Mouse (Mus musculus) retina, postnatal 7 days (tissue): ENCODE results near the gene Hist2h2ab.
"Not testable (repeated sequence)": the region's sequence is repeated elsewhere in the genome, so short reads cannot be mapped to it uniquely, and the experiment has no call there.

Experiments used
- DNase-seq: peaks from one replicate; pipeline ENCODE4 v3.0.0-alpha.2; 2012; ENCODE audit warnings: low read depth, low spot score

Gene Hist2h2ab

DNA sequence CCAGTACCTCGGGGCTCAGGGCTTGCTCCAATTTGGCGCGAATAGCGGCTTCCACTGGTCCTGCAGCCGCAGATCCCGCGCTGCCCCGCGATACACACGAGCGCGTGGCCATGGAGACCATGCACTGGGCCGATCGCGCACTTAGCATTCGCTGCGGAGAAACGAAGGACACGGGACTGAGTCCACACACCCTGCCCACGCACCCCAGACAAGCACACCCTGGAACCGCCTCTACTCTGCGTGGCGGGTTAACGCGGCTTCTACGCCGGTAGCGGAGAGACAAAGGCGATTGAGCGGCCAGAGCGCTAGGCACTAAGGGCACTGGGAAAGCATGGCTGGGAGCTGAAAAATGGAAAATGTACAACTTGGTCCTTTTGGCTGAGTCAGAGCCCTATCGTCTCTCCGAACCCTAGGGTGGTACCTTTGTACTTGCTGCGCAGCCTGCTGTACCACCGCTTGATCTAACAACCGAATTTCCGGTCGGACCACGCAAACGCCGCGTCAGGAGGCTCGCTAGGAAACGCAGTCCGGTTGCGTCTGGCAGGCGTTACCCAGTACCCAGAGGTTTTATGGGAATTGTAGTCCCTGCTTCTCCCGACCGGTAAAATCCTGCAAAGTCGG is 22.4 kb upstream of the Hist2h2ab start:
- DNase-seq, result no peak

DNA sequence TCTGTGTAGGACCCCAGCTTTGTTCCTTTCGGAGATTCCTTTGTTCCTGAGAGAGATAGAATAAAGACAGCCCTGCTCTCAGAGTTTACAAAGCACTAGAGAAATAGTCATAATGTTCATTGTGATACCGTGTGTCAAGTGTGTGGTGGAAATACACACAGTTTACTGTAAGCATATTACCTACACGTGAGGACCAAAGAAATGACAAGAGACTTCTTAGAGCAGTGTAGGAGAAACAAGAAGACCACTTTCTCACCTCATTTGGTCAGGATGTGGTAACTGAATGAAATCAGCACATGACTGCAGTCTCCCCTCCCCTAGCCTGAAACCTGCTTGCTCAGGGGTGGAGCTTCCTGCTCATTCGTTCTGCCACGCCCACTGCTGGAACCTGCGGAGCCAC is 21.5 kb upstream of the Hist2h2ab start:
- no peak for DNase-seq

- not testable (repeated sequence) for DNase-seq
Observed at GRCm38 (mm10) chr3:96198601-96199251, 20.9 kb upstream of the Hist2h2ab start.

GRCm38 (mm10) chr3:96199731-96200130 is 19.9 kb upstream of the Hist2h2ab start:
- DNase-seq, result no peak

- no peak for DNase-seq
Observed at GRCm38 (mm10) chr3:96207819-96208218, 11.8 kb upstream of the Hist2h2ab start.

DNA sequence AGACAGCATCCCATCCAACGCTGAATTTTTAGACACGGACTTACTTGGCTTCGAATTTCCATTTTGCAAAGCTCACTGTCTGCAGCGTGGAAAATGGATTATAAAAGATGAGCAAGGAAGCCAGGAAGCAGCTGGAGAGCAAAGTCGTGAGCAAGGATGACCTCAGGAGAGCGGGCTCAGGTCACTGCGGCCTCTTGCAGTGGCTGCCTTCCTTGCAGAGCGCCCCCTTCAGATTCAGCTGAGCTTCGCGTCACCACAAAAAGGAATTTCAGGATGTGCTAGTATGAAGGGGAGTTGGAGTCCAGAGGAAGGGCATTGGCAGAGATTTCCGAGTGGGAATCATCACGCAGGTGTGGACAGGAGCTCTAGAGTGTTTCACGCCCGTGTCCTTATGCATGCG is 10.4 kb upstream of the Hist2h2ab start:
- DNase-seq, result no peak

DNA sequence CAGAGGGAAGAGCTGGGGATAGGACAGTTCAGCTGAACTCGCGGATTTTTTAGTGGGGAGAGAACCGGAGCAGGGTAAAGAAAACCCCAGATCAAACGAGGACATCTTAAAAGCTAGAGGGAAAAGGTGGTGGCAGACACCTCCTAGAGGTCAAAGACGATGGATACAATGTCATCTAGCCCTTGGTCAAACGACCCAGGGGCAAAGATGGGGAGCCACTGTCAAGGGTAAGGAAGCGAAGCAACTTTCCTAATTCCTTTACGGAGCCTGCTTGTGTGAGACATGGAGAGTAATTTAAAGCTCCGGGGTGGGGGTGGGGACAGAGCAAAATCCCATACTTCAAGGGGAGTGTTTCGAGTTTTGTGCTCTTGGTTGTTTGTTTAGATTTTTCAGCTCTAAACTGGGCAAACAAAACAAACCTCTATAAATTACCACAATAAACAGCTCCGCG is 449 bp upstream of the Hist2h2ab start:
- peak; percentile 9 for DNase-seq

GRCm38 (mm10) chr3:96220131-96220764 is 583 bp downstream of the Hist2h2ab start:
- peak; percentile 16 for DNase-seq

GRCm38 (mm10) chr3:96220765-96221639 is 1.3 kb downstream of the Hist2h2ab start, which contains the start of the genes Hist2h2ac and Hist2h2be:
Hist2h2ac (minus strand) TSS chr3:96220880.
Hist2h2be (plus strand) TSS chr3:96221119.
- peak; percentile 41 for DNase-seq

- no peak for DNase-seq
Observed at GRCm38 (mm10) chr3:96221640-96222038, 2.0 kb downstream of the Hist2h2ab start.

GRCm38 (mm10) chr3:96222774-96223173 is 3.1 kb downstream of the Hist2h2ab start:
- no peak for DNase-seq

GRCm38 (mm10) chr3:96225421-96225820 is 5.8 kb downstream of the Hist2h2ab start:
- DNase-seq, result no peak

DNA sequence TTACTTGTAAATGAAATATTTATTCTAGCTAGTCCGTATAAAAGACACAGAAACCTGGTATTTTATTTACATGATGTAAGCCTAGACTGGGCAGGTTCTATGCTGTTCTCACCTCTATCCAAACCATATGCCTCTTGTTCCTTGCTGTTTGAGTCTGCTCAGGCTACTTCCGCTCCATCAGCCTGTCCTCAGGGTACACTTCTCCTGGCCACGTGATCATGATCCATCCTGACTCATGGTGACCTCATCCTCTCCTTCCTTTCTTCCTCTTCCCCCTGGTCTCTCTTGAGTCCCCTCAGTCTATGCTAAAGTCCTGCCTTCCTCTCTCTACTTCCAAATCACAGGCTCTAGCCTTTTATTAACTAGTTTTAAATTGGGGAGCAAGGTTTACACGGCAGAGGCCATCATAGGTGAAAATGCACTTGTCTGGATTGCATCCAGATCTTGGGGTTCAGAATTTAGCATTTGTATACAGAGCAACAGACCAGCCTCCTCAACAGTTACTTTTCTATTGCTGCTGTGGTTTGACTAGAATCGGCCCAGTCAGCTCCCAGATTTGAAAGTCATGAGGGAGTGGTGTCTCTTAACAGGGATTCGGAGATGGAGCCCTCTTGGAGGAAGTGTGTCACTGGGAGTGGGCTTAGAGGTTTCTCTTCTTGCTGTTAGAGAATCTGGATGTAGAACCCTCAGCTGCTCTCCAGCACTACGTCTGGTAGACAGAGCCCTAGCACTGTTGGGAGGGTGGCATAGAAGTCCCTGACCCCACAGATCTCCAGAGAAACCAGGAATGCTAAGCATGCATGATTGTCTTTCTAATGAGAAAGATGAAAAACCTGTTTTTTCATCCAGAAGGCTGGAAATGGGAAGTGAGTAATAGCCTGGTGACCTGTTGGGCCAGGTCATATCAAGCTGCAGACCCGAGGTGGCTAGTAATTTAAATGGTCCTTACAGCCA is 7.3 kb downstream of the Hist2h2ab start:
- DNase-seq, result no peak

DNA sequence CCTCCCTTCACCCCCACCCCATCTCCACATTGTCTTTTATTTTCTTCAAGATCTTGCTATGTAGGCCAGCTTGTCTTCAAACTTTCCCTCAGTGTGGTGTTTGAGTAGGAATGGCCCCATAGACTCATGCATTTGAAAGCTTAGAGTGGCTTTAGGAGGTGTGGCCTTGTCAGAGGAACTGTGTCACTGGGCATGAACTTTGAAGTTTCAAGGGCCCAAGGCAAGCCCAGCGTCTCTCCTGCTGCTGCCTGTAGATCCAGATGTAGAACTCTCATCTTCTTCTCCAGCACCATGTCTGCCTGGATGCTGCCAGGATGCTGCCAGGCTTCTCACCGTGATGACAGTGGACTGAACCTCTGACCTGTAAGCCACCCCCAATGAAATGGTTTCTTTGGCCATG is 9.2 kb downstream of the Hist2h2ab start:
- DNase-seq, result no peak

GRCm38 (mm10) chr3:96230404-96230803 is 10.7 kb downstream of the Hist2h2ab start:
- DNase-seq, result no peak

- DNase-seq, result no peak
Observed at GRCm38 (mm10) chr3:96230910-96231757, 11.5 kb downstream of the Hist2h2ab start.

GRCm38 (mm10) chr3:96231758-96232120 is 12.1 kb downstream of the Hist2h2ab start:
- DNase-seq, result no peak

DNA sequence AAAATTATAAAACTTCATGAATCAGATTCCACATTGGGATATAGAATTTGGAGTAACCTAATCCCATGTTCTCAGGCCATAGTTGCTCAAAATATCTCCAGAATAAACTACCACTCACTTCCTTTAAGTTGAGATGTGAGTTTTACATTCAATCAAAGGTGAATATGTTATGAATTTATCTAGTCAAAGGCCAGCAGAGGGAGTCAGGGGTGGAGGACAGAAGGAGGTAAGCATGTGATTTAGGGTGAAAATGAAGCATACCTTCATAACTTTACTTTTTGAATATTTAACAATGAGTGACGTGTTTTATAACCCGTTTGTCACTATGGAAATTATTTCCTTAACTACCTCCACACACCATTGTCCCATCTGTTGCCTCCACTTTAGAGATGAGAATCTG is 15.2 kb downstream of the Hist2h2ab start:
- no peak for DNase-seq

GRCm38 (mm10) chr3:96235836-96236235 is 16.2 kb downstream of the Hist2h2ab start:
- no peak for DNase-seq

DNA sequence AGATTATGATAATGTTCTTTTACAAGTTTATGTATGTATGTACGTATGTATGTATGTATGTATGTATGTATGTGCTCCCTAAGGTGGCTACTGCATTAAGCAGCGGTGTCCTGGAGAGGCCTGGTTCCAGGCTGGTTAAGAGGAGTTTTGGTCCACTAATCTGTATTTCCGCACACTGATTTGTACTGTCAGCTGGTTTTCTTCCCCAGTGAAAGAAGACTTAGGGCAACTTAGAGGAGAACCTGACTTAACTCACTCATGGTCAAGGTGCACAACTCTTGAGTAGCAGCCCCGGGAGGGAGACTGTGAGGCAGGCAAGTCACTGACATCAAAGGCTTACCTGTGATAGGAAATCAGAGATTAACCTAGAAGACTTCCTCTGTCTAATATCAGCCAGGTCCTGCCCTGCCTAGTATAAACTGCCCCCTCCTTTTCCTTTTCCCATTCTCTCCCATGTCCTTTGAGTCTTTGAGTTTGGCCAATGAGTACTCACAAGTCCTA is 17.2 kb downstream of the Hist2h2ab start:
- DNase-seq, result no peak
